Mouse (Mus musculus) bone marrow, adult 2 months (tissue): Measurements from ENCODE around the gene Tomm20.

Source experiments
- CTCF ChIP-seq: fragments of 200-500 bp; IDR thresholded peaks from 2 replicates; pipeline ENCODE4 v1.5.1; 2011; ENCODE audit warnings: low read length, control low read depth; ENCODE audit not compliant: control insufficient read depth, insufficient read depth
- POLR2A ChIP-seq: fragments of 200-500 bp; IDR thresholded peaks from 2 replicates; pipeline ENCODE4 v1.6.1; 2011; ENCODE audit warnings: low read depth, mild to moderate bottlenecking, control low read depth, low read length, borderline replicate concordance; ENCODE audit not compliant: control insufficient read depth

GRCm38 (mm10) chr8:126928755-126929505 lies 16.7 kb downstream of the Tomm20 start:
- TF ChIP-seq POLR2A = no peak
- no peak for TF ChIP-seq CTCF
